Mouse (Mus musculus) bone marrow macrophage, adult 2 months (primary cell): ENCODE measurements around the gene Defb43.

ENCODE experiments used
- CTCF ChIP-seq: IDR thresholded peaks from 2 replicates; pipeline ENCODE4 v1.5.1; 2012; ENCODE audit warnings: low read depth, mild to moderate bottlenecking, low read length, moderate library complexity
- POLR2A ChIP-seq: IDR thresholded peaks from 2 replicates; pipeline ENCODE4 v1.6.1; 2012; ENCODE audit warnings: mild to moderate bottlenecking, low read depth, low read length, borderline replicate concordance

DNA sequence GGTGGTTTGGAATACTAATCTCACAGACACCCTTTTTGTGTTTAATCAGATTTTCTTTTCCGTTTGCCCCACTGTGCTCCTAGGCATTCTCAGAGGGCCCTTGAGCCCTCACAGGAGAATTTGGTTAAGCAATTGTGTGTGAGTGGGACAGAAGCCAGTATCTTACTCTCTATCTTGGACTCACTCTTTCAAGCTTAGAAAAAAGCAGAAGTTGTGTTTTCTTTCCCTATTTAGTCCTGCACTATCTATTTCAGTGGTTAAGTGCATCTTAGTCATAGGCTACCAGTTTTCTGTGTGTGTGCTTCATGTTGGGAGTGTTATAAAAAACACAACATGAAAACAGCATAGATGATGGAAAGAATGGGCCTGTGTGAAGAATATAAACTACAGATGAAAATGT, 31.8 kb upstream of the Defb43 start:
- TF ChIP-seq CTCF = no peak
- TF ChIP-seq POLR2A = no peak
